Mouse (Mus musculus): ENCODE results near the gene Mlh3.
A peak's percentile ranks its signal among the peaks of the same experiment; 100 is the strongest.

Mlh3 gene

GRCm38 (mm10) chr12:85280845-85281651 lies 10.6 kb upstream of the Mlh3 start:
- no peak for DNase-seq

GRCm38 (mm10) chr12:85280105-85280844 lies 9.9 kb upstream of the Mlh3 start:
- DNase-seq, result peak; percentile 98

GRCm38 (mm10) chr12:85279396-85280080 lies 9.1 kb upstream of the Mlh3 start:
- DNase-seq, result peak; percentile 42

DNA sequence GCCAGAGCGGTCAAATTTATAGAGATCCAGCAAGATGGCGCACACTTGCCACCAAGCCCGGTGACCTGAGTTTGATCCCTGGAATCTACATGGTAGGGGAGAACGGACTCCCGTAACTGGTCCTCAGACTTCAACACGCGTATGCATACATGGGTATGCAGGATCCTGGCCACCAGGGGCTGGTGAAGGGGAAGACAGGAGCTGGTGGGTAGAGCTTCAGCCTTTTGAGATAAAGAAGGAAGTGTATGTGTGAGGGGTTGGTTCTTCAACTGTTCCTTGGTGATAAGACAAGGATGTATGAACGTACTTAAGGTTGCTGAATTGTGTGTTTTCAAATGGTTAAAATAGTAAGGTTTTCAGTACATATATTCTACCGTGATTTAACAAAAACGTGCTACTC lies 8.5 kb upstream of the Mlh3 start:
- no peak for DNase-seq

GRCm38 (mm10) chr12:85276273-85276672 lies 5.9 kb upstream of the Mlh3 start:
- no peak for DNase-seq

GRCm38 (mm10) chr12:85273508-85273907 lies 3.1 kb upstream of the Mlh3 start:
- DNase-seq, result no peak

DNA sequence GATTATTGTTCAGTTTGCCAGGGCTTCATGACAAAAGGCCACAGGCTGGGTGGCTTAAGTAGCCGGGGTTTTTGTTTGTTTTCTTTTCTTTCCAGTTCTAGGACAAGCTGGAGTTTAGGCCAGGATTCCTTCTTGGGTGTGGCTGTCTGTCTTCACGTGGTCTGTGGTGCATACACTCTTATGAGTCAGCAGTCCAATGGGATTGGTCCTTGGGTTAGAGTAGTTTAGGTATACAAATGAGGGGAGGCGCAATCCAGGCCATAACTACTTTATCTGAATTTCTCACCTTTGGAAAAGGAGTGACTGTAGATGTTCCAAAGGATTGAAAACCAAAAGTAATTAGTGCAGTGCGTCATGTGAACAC lies 1.4 kb upstream of the Mlh3 start:
- no peak for DNase-seq

GRCm38 (mm10) chr12:85271132-85271842 lies 888 bp upstream of the Mlh3 start:
- DNase-seq, result no peak

DNA sequence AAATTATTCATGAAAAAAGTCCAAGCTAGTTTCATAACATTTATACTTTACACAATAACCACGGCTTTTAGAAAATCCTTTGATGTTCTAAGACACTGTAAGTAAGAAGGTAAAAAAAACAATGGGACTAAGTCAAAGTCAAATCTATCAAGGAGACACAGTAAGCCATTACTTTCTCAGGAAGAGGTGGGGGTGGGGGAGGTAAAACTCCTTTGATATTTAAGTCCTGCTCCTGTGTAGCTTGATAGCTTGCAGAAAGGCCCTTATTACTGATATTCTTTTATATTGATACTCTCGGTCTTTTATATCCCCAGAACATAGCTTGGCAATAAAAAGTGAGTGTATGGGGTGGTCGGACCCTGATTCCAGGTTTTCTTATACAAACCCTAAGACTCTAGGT lies 578 bp downstream of the Mlh3 start:
- DNase-seq, result no peak

GRCm38 (mm10) chr12:85266248-85266647 lies 4.2 kb downstream of the Mlh3 start:
- no peak for DNase-seq

- DNase-seq, result no peak
Measured at GRCm38 (mm10) chr12:85264940-85265339, 5.5 kb downstream of the Mlh3 start.

GRCm38 (mm10) chr12:85264531-85264930 lies 5.9 kb downstream of the Mlh3 start:
- DNase-seq, result no peak

DNA sequence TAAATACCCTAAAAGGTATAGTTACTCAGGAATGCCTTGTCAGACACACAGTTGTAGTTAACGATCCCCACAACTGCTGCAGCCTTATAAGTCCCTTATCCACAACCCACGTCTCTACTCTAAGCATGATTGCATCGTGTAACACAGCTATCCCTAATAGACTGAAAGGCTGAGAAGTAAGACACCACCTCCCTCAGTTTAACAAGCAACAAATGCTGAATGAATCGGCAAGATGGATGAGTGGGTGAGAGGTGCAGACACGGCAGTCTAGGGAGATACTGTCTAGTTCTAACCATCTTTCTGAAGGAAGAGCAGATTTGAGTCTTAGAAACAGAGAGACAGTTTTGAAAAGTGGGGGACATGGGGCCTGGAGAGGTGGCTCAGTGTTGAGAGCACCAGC lies 7.2 kb downstream of the Mlh3 start:
- DNase-seq, result no peak

GRCm38 (mm10) chr12:85262489-85262888 lies 7.9 kb downstream of the Mlh3 start:
- DNase-seq, result no peak

DNA sequence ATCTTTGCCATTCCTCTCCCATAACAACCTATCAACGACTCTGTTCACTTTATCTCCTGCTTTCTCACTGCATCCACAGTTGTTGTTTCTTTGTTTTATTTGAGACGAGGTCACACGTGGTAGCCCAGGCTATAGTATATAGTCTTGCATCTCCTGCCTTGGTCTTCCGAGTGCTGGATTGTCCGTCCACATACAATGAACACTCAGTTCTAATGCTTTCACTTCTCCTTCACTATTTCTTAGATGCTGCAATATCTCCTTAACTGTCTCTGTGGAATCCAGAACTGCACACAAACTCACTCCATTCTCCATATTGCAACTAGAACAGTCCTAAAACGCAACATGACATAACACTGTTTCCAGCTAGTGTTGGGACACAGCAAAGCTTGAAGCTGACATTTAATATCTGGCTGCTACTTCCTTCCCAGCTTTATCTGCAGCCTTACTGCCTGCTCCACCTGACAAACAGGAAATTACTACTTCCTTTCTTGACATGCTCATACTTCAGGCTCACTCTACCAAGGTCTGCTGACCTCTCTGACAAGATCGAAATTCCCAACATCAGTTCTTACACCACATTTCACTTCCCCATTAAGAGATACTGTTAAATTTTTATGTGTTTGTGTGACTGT lies 13.3 kb downstream of the Mlh3 start:
- DNase-seq, result no peak

- no peak for DNase-seq
Measured at GRCm38 (mm10) chr12:85256074-85256751, 14.2 kb downstream of the Mlh3 start.

- DNase-seq, result no peak
Measured at GRCm38 (mm10) chr12:85252083-85252482, 18.3 kb downstream of the Mlh3 start.

- DNase-seq, result no peak
Measured at GRCm38 (mm10) chr12:85237553-85237952, 32.8 kb downstream of the Mlh3 start.

DNA sequence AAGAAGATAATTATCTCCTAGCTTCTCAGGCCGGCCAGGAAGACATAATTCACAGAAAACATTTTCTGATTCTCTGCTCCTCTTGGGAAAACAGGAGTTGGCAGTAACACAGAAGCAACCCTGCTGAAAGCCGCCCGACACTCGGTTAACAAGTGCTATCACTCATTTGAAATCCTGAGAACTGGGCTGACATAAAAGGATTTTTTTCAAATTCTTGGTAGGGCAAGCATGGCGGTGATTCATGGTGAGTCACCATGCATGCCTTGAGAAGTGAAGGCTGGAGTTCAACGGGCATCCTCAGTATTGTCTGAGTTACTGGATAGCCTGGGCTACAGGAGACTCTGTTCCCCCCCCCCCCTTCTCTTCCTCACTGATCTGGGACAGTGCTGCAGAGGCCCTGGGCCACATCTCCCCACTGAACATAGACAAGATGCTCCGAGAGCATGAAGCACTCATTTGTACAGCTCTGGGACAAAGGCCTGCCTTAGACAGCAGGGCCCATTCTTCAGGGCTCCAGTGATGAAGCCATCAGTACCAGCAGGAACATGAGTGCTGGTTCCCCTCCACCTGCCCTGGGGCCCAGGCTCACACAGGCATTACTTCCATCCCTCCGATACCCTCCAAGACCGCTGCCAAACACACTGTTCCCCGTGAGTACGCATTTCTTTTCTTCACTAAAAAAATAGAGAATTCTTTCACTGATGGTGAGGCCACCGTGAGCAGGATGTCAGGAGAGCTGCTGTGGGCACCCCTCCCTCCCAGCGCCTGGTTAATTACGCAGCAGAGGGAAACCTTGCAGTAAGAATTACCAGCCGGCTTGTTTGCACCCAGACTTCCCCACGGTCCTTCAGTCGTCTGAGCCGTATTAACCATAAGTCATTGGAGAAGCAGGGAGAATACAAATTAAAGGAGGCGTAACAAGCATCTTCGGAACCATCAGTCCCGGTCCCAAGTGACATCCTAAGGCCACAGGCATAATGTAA lies 36.7 kb downstream of the Mlh3 start:
- no peak for DNase-seq

DNA sequence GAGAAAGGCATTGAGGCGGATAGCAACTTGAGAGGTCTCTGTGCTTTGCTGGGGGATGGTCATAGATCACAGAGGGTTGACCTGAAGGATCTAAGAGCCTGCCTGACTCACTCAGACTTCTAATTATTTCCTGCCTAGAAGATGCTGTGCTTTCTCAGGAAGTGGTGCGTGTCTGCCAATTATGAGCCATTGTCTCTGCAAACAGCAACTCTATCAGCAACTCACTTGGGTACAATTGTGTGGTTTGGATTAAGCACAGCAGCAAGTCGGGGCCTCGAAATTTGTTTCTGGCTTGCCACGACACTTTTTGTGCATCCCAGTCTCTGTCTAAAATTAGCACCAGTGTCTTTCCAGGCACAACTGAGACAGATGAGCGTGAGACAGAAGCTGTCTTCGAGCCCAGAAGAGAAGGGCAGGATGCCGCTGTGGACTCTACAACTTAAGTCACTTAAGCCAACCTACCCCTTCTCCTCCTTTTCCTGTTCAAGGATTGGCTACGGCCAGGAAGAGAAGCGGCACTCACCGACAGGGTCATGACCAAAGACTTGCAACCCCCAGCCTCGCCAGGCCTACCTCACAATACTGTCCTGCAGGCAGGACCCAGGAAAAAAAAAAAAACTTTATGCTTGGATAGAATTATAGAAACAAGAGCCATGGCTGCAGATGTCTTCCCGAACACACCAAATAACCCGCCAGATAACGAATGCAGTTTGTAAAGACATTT lies 42.4 kb downstream of the Mlh3 start:
- no peak for DNase-seq

Data from cerebellum, adult 11 months (tissue).